Mouse (Mus musculus): ENCODE measurements around the gene Eml4.

DNA sequence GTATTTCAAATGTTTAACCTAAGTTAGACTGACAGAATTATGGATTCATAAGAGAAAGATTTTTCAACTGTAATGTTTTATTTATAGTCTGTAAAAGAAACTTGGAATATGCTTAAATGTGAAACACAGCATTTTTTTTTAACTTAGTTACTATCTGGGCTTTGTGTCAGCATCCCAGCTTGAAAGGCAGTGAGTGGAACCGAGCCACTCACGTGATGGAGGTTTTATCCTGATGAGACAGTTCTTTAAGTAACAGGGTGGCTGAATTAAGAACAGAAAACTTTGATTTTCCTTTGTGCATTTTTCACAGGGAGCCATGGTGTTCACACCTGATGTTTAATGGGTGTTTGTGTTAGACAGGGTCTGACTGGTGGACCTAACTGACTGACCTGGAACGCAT lies 101.1 kb downstream of the Eml4 start:
- TF ChIP-seq CTCF (IDR thresholded peaks at IDR 0.05; ENCODE audit: extremely low read depth, insufficient read depth, low read length) = no peak
- no peak for TF ChIP-seq POLR2A (IDR thresholded peaks at IDR 0.05; ENCODE audit: extremely low read depth, insufficient read depth, low read length)

All from cortical plate, adult 2 months (tissue).